Mouse (Mus musculus) cerebellum, postnatal 25 days (tissue): ENCODE results near the gene Pnmal1.

ENCODE experiments used
- DNase-seq, 2 experiments: peaks; one replicate each; pipeline ENCODE4 v3.0.0; 2021; ENCODE audit warnings: mixed read lengths in 2 of 2

Pnmal1 gene

DNA sequence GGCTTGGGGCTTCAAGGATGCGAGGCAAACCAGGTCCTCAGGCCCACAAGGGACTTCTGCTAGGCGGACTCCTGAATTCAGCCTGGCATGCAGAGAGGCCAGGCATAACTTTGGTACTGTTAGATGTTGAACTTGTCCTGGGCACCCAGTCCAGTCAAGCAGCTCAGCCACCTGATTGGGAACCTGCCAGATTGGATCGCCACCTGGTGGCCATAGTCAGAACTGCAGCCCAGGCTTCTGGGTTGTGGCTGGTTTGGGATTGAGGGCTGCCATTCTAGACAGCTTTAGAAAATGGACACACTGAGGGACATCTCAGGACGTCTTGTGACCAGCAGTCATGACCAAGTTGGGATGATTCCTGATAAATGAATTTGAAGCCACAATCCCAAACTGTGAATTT lies 40.2 kb downstream of the Pnmal1 start:
- peak; percentile 95 to 97 for DNase-seq

DNA sequence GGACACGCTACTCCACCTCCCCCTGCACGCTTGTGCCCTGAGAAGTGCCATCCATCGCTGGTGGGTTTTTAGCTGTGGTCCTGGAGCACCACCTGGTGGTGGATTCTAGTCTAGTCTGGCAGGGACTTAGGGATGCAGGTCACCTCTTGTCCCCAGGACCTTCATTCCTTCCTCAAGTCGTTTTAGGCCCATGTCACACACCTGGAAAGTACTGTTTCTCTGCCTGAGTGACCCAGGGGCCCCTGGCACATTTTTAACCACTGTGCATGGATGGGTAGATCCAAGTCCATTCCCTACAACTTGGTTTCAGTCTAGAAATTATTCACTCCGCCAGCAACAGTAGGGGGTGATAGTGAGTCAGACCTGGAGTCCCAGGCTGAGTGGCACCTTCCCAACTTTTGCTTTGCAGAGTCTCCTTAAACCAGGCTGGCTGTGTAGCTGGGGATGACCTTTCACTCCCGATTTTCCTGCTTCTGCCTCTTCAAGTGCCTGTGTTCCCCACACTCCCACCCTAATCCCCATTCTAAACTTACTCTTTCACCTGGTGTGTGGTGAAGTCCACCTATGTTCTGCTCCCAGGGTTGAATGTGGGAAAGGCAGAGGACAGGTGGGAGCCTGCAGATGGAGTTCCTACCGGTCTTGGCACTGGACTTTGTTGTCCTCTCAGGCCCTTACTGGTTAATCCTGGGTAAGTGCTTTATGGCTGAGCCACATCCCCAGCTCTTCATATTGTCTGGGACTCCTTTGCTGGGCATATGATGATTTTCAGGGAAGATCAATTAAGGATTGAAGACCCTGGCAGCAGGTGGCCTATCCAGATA lies 43.1 kb downstream of the Pnmal1 start:
- DNase-seq: peak; percentile 92 to 94

DNA sequence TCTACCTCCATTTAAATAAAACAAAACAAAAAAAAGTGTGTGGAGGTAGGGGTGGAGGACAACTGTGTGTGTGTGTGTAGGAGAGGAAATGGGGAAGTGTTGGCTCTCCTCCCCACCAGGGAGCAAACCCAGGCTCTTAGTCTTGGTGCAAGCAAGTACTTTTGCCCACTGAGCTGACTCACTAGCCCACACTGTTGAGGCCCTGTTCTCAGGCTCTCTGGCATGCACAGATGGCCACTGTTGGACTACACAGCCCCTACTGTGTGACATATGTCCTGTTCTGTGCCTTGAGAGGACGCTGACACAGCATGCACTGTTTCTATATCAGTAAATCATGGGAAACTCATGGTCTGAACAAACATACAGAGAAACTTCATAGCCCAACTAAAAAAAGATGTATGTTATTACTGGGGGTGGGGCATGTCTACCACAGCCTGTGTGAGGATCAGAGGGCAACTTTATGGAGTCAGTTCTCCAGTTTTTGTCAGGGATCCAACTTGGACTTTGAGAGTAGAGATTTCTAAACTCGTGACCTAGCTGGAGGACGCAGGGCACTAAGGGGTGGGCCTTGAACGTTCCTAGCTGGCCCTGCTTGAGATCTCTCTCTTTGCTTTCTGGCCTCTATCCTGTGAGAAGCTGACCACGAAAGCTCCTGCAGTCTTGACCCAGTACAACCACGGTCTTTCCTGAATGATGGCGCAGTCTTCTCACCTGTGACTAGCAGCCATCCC lies 43.9 kb downstream of the Pnmal1 start:
- peak; percentile 83 to 86 for DNase-seq

DNA sequence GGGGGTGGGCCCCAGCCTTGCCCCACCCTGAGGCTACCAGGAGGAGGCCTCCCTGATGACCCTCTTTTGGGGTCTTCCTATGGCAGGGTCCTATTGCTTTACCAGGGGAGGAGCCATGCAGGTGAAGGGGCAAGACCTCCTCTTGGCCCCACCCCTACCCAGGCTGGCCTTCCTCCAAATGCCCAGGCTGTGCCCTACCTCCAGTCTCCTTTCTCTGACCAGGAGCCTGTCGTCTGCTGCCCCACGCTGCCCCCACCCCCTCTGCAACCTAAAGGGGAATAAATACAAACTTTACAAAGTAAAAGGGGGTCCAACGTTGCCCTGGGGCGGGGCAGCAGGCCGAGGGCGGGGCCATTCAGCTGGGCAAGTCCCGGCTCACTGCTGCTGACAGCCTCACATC lies 45.2 kb downstream of the Pnmal1 start:
- DNase-seq: peak in 1 of 2 experiments; percentile 63

DNA sequence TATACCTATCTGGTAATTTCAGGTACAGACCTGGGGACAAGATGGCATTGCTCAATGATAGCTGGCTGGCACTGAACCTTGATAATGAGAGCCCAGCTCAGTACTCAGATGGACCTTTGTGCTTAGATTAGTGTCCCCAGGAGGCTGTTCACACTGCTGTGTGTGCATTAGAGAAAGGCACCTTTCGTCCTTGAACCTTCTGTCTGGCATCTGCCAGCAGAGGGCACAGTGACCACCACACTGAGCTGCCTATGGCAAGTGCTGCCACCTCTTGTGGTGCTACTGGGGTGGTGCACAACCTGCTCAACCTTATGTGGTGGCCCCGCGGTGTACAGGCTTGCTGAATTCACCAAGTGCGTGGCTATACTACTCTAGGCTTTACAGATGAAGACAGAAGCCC lies 47.8 kb downstream of the Pnmal1 start:
- DNase-seq: peak; percentile 57 to 71

DNA sequence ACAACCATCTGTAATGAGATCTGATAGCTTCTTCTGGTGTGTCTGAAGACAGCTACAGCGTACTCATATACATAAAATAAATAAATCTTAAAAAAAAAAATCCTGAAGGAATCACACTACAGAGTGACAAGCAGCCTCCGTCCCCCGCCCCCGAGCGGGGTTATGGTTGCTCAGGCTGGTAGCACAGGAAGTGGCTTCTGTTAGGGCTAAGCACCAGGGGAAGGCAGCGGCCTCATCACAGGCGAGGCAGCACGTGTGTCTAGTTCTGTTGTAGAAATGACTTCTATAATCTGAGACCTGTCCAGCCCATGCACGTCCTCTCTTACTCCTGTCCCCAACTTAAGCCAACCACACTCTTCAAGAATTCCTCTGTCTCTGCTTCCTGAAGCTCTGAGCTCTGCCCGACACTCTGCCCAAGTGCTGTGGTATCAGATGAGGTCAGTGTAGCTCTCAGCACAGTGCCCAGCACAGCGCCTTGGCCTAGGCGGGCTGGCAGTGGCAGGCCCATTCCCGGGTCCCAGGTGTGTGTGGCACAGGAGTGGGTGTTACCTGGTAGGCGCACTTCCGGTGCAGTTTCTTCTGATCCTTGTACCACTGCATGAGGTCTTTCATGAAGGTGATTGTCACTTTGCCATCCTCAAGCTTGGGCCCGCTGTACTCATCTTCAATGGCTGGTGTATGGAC lies 50.0 kb downstream of the Pnmal1 start:
- no peak for DNase-seq

DNA sequence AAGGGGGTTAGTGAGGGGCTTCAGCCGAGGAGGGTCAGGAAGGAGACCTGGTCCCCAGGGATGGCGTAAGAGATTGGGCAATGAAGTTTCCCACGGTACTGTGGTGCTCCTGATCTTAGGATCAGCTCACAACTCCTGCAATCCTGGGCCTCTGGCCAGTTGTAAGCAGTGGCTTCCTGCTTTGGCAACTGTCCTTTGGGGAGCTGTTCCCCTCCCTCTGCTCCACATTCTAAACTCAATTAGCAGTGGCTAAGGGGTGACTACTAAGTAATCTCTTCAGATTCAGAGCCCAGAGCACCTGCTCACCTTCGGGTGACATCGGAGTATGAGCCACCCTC lies 50.5 kb downstream of the Pnmal1 start:
- DNase-seq: no peak

DNA sequence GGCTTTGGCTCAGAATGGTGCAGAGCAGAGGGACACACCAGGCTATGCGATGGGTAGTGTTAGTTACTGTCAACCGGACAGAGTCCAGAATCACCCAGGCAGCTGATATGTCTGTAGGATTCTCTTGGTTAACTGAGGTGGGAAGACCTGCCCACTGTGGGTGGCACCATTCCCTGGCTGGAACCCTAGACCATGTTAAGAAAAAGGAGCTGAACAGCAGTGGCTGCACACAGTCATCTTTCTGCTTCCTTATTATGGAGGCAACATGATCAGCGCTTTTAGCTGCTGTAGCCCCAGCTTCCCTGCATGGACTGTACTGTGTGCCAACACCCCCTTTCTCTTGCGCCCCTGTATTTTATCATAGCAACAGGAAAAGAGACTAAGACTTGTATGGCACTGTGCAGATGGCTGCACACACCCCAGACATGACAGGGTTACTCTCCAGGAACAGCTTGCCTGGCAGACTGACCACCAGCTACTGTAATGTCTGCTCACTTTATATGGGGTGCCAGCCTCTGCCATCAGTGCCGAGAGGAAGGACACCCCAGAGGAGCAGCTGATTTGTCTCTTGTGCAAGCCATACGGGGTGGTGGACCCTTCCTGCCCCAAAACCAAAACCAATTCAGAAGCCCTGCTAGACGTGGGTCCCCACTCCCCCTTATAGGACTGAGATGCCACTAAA lies 52.6 kb downstream of the Pnmal1 start:
- DNase-seq: peak; percentile 68 to 78
